Mouse (Mus musculus) heart, adult 2 months (tissue): ENCODE data around the gene Cd63.

Experiments used
- CTCF ChIP-seq: fragments of 200-600 bp; IDR thresholded peaks from 2 replicates; pipeline ENCODE4 v1.8.1; 2022; ENCODE audit warnings: antibody characterized with exemption, mild to moderate bottlenecking, moderate library complexity
- EP300 ChIP-seq: fragments of 200-500 bp; IDR thresholded peaks from 2 replicates; pipeline ENCODE4 v1.6.1; 2011; ENCODE audit warnings: low read depth, low read length, control low read depth; ENCODE audit not compliant: insufficient read depth

- TF ChIP-seq CTCF (no peak), EP300 (no peak)
These were observed 9.3 kb upstream of the Cd63 start, which contains the start of gene Gdf11 for GRCm38 (mm10) chr10:128891296-128892094.
